Mouse (Mus musculus) spleen, postnatal 36 days (tissue): ENCODE data around the gene Ecsit.
"Not testable (repeated sequence)": the region's sequence is repeated elsewhere in the genome, so short reads cannot be mapped to it uniquely, and the experiment has no call there.

Source experiments
- DNase-seq, 2 experiments: peaks; one replicate each; pipeline ENCODE4 v3.0.0; 2022; ENCODE audit warnings: low spot score in 2 of 2, mixed read lengths in 1 of 2

The Ecsit gene

GRCm38 (mm10) chr9:22089986-22090385, 4.7 kb upstream of the Ecsit start:
- no peak for DNase-seq

GRCm38 (mm10) chr9:22089281-22089680, 4.0 kb upstream of the Ecsit start:
- DNase-seq = no peak

GRCm38 (mm10) chr9:22087034-22087618, 1.9 kb upstream of the Ecsit start:
- no peak for DNase-seq

- DNase-seq = no peak
Observed at GRCm38 (mm10) chr9:22086012-22086411, 774 bp upstream of the Ecsit start.

- no peak for DNase-seq
Observed at GRCm38 (mm10) chr9:22084667-22085021, 594 bp downstream of the Ecsit start.

GRCm38 (mm10) chr9:22076223-22076622, 9.0 kb downstream of the Ecsit start:
- DNase-seq = no peak

- DNase-seq = not testable (repeated sequence)
Observed at GRCm38 (mm10) chr9:22075778-22076177, 9.5 kb downstream of the Ecsit start.

- DNase-seq = no peak
Observed at GRCm38 (mm10) chr9:22072276-22072675, 13.0 kb downstream of the Ecsit start.

- peak; percentile 96 to 97 for DNase-seq
Observed at GRCm38 (mm10) chr9:22070791-22071573, 14.3 kb downstream of the Ecsit start, which contains the start of the genes Gm49318 and Zfp653. Gene Gm49318 (minus strand): TSS chr9:22071259. Gene Zfp653 (minus strand): TSS chr9:22071376.

GRCm38 (mm10) chr9:22069881-22070553, 15.2 kb downstream of the Ecsit start:
- no peak for DNase-seq

GRCm38 (mm10) chr9:22067195-22067594, 18.0 kb downstream of the Ecsit start:
- no peak for DNase-seq

- DNase-seq = peak; percentile 50 to 61
Observed at GRCm38 (mm10) chr9:22066433-22066832, 18.8 kb downstream of the Ecsit start.

GRCm38 (mm10) chr9:22065642-22066041, 19.6 kb downstream of the Ecsit start:
- DNase-seq = no peak

GRCm38 (mm10) chr9:22064341-22064740, 20.9 kb downstream of the Ecsit start:
- DNase-seq = no peak

- DNase-seq = no peak
Observed at GRCm38 (mm10) chr9:22061339-22061738, 23.9 kb downstream of the Ecsit start.

- DNase-seq = no peak
Observed at GRCm38 (mm10) chr9:22058011-22058424, 27.2 kb downstream of the Ecsit start.

- no peak for DNase-seq
Observed at GRCm38 (mm10) chr9:22057031-22057517, 28.2 kb downstream of the Ecsit start.

- no peak for DNase-seq
Observed at GRCm38 (mm10) chr9:22056303-22056910, 28.8 kb downstream of the Ecsit start.

- no peak for DNase-seq
Observed at GRCm38 (mm10) chr9:22055713-22056112, 29.5 kb downstream of the Ecsit start.

- DNase-seq = peak; percentile 76 to 80
Observed at GRCm38 (mm10) chr9:22054411-22055076, 30.7 kb downstream of the Ecsit start.

GRCm38 (mm10) chr9:22053657-22054056, 31.6 kb downstream of the Ecsit start:
- no peak for DNase-seq

GRCm38 (mm10) chr9:22051958-22052254, 33.3 kb downstream of the Ecsit start, which contains the start of gene Elavl3:
Gene Elavl3 (minus strand): TSS chr9:22052023.
- no peak for DNase-seq
